Mouse (Mus musculus): ENCODE measurements around the gene Odf2. TPM values are rescaled to one million over a fixed set of nuclear protein-coding genes. Genes with fewer than 3 reads are reported as not detected.

Odf2 gene
- total and polyA plus RNA-seq, 2 experiments from 2014 or later: 90.9 to 102 TPM

- TF ChIP-seq CTCF (IDR thresholded peaks at IDR 0.05): no peak
- Histone ChIP-seq H3K36me3 (ENCODE audit: insufficient read depth, low read length) (peaks cover 9% of the 10 kb centered on the region; the same call in 1 of the 2 replicates), H3K4me1 (ENCODE audit: insufficient read depth, low read length) (peaks cover 14% of the 10 kb centered on the region), H3K9ac (replicated peaks; ENCODE audit: low read length, poor library complexity, severe bottlenecking) (no peak overlapping the region), H3K27me3 (ENCODE audit: insufficient read depth, low read length) (no peaks in the 10 kb centered on the region), H3K4me3 (ENCODE audit: low read depth, low read length) (no peak overlapping the region), H3K27ac (ENCODE audit: low read depth, low read length) (no peak overlapping the region), H3K9me3 (ENCODE audit: low read length) (no peaks in the 10 kb centered on the region), H3K4me2 (ENCODE audit: low read depth, low read length, poor library complexity, severe bottlenecking) (no peak overlapping the region)
- DNase-seq (ENCODE audit: low spot score) (no peak), ATAC-seq (ENCODE audit: low FRiP score) (no peak)
- WGBS: 81% methylated on average over 5 of the region's 5 CpGs
Measured at GRCm38 (mm10) chr2:29968638-29969037, 79.6 kb downstream of the Odf2 start.

GRCm38 (mm10) chr2:29971838-29972635 lies 83.0 kb downstream of the Odf2 start:
- Histone ChIP-seq H3K9me3 (ENCODE audit: low read length) (no peaks in the 10 kb centered on the region), H3K9ac (replicated peaks; ENCODE audit: low read length, poor library complexity, severe bottlenecking) (no peak overlapping the region), H3K27ac (ENCODE audit: low read depth, low read length) (no peak overlapping the region), H3K36me3 (ENCODE audit: insufficient read depth, low read length) (peaks cover 25% of the 10 kb centered on the region), H3K27me3 (ENCODE audit: insufficient read depth, low read length) (no peaks in the 10 kb centered on the region), H3K4me3 (ENCODE audit: low read depth, low read length) (no peak overlapping the region), H3K4me2 (ENCODE audit: low read depth, low read length, poor library complexity, severe bottlenecking) (no peak overlapping the region), H3K4me1 (ENCODE audit: insufficient read depth, low read length) (peaks cover 9% of the 10 kb centered on the region)
- ATAC-seq (ENCODE audit: low FRiP score) (no peak), DNase-seq (ENCODE audit: low spot score) (peak; percentile 54)
- TF ChIP-seq CTCF (IDR thresholded peaks at IDR 0.05): no peak
- 71% methylated on average over 9 of the region's 9 CpGs for WGBS

DNA sequence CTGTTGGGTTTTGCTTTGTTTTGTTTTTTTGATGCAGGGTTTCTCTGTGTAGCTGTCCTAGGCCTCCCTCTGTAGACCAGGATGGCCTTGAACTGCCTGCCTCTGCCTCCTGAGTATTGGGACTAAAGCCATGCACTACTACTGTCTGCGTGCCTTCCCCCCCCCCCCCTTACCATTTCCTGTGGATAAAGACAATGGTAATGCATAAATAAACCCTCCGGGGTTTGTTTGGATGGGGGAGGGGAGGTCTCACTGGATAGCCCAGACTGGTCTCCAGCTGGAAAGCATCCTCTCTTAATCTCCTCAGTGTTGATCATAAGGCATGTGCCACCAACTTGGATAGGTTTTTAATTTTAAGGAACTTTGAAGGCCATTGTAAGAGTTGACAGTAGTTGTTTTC lies 84.5 kb downstream of the Odf2 start:
- Histone ChIP-seq H3K27ac (ENCODE audit: low read depth, low read length) (no peak overlapping the region), H3K36me3 (ENCODE audit: insufficient read depth, low read length) (peaks cover 25% of the 10 kb centered on the region), H3K4me1 (ENCODE audit: insufficient read depth, low read length) (no peaks in the 10 kb centered on the region), H3K9me3 (ENCODE audit: low read length) (no peaks in the 10 kb centered on the region), H3K27me3 (ENCODE audit: insufficient read depth, low read length) (no peaks in the 10 kb centered on the region), H3K4me3 (ENCODE audit: low read depth, low read length) (no peak overlapping the region), H3K9ac (replicated peaks; ENCODE audit: low read length, poor library complexity, severe bottlenecking) (no peak overlapping the region), H3K4me2 (ENCODE audit: low read depth, low read length, poor library complexity, severe bottlenecking) (no peak overlapping the region)
- WGBS: 0% methylated on average over 2 of the region's 2 CpGs
- ATAC-seq (ENCODE audit: low FRiP score): no peak
- TF ChIP-seq CTCF (IDR thresholded peaks at IDR 0.05): no peak
- DNase-seq (ENCODE audit: low spot score): no peak

DNA sequence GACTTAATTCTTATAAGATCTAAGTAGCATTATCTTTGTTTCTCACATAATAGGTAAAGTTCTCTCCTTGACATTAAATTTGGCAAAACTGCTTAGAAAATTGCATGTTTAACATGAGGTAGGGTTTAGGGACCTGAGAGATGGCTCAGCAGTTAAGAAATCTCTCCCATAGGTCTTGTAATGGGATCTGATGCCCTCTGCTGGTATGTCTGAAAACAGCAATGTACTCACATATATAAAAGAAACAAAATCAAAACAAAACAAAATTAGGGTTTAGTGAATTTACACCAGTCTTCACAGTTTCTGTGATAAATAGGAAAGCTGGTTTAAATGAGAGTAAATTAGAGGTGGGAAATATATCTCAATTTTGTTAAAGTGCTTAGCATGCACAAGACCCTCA lies 88.3 kb downstream of the Odf2 start:
- Histone ChIP-seq H3K4me2 (ENCODE audit: low read depth, low read length, poor library complexity, severe bottlenecking) (no peak overlapping the region), H3K36me3 (ENCODE audit: insufficient read depth, low read length) (peaks cover 41% of the 10 kb centered on the region), H3K9me3 (ENCODE audit: low read length) (no peaks in the 10 kb centered on the region), H3K27ac (ENCODE audit: low read depth, low read length) (no peak overlapping the region), H3K4me3 (ENCODE audit: low read depth, low read length) (no peak overlapping the region), H3K27me3 (ENCODE audit: insufficient read depth, low read length) (no peaks in the 10 kb centered on the region), H3K4me1 (ENCODE audit: insufficient read depth, low read length) (no peaks in the 10 kb centered on the region), H3K9ac (replicated peaks; ENCODE audit: low read length, poor library complexity, severe bottlenecking) (no peak overlapping the region)
- peak; percentile 80 for TF ChIP-seq CTCF (IDR thresholded peaks at IDR 0.05)
- peak; percentile 58 for DNase-seq (ENCODE audit: low spot score)
- no peak for ATAC-seq (ENCODE audit: low FRiP score)

GRCm38 (mm10) chr2:29980661-29981060 lies 91.6 kb downstream of the Odf2 start:
- WGBS: 100% methylated on average over 1 of the region's 1 CpGs

More at GRCm38 (mm10) chr2:29980661-29981060, 91.6 kb downstream of the Odf2 start:
- H3K4me3 ChIP-seq (ENCODE audit: low read depth, low read length): no peak overlapping the region
- H3K4me2 ChIP-seq (ENCODE audit: low read depth, low read length, poor library complexity, severe bottlenecking): no peak overlapping the region
- no peak overlapping the region for H3K27ac ChIP-seq (ENCODE audit: low read depth, low read length)
- TF ChIP-seq CTCF (IDR thresholded peaks at IDR 0.05): no peak
- no peaks in the 10 kb centered on the region for H3K9me3 ChIP-seq (ENCODE audit: low read length)
- no peak overlapping the region for H3K9ac ChIP-seq (replicated peaks; ENCODE audit: low read length, poor library complexity, severe bottlenecking)
- ATAC-seq (ENCODE audit: low FRiP score) (no peak), DNase-seq (ENCODE audit: low spot score) (no peak)
- no peaks in the 10 kb centered on the region for H3K4me1 ChIP-seq (ENCODE audit: insufficient read depth, low read length)
- H3K27me3 ChIP-seq (ENCODE audit: insufficient read depth, low read length): no peaks in the 10 kb centered on the region
- H3K36me3 ChIP-seq (ENCODE audit: insufficient read depth, low read length): peaks cover 67% of the 10 kb centered on the region

Small RNA genes lying within 50 kb of the gene (microRNA-seq; reads per million reads assigned to microRNA genes)
- gene Mir219a-2 (ENCODE audit: borderline number of aligned reads) (not detected), gene Mir219b (ENCODE audit: borderline number of aligned reads) (not detected)

Other genes starting within 250 kb of the Odf2 start
- gene Gm13420, start 137.5 kb upstream of the Odf2 start, total RNA-seq (2014; rRNA removed): 0.60 and 1.7 TPM in 2 replicates
- 0.21 and 0.65 TPM in 2 replicates for gene Gm13420, start 137.5 kb upstream of the Odf2 start, polyA plus RNA-seq (2015; fragmentation: Nextera tagmentation; extraction: Ambion mirVana)
- gene Gm13547, start 129.9 kb upstream of the Odf2 start, total RNA-seq (2014; rRNA removed): not detected in 2 replicates
- gene Gm13547, start 129.9 kb upstream of the Odf2 start, polyA plus RNA-seq (2015; fragmentation: Nextera tagmentation; extraction: Ambion mirVana): not detected in 2 replicates
- gene Coq4, start 101.7 kb upstream of the Odf2 start, total RNA-seq (2014; rRNA removed): 37.4 and 44.8 TPM in 2 replicates
- gene Coq4, start 101.7 kb upstream of the Odf2 start, polyA plus RNA-seq (2015; fragmentation: Nextera tagmentation; extraction: Ambion mirVana): 32.1 and 37.5 TPM in 2 replicates
- 36.7 and 50.7 TPM in 2 replicates for gene Trub2, start 100.7 kb upstream of the Odf2 start, total RNA-seq (2014; rRNA removed)
- 25.7 and 32.0 TPM in 2 replicates for gene Trub2, start 100.7 kb upstream of the Odf2 start, polyA plus RNA-seq (2015; fragmentation: Nextera tagmentation; extraction: Ambion mirVana)
- gene Slc27a4, start 86.6 kb upstream of the Odf2 start, total RNA-seq (2014; rRNA removed): 111 and 128 TPM in 2 replicates
- gene Slc27a4, start 86.6 kb upstream of the Odf2 start, polyA plus RNA-seq (2015; fragmentation: Nextera tagmentation; extraction: Ambion mirVana): 48.5 and 50.2 TPM in 2 replicates
- 66.9 and 73.5 TPM in 2 replicates for gene Urm1, start 69.1 kb upstream of the Odf2 start, total RNA-seq (2014; rRNA removed)
- gene Urm1, start 69.1 kb upstream of the Odf2 start, polyA plus RNA-seq (2015; fragmentation: Nextera tagmentation; extraction: Ambion mirVana): 30.7 and 32.6 TPM in 2 replicates
- gene Cercam, start 20.1 kb upstream of the Odf2 start, total RNA-seq (2014; rRNA removed): 21.4 and 28.0 TPM in 2 replicates
- gene Cercam, start 20.1 kb upstream of the Odf2 start, polyA plus RNA-seq (2015; fragmentation: Nextera tagmentation; extraction: Ambion mirVana): 22.8 and 26.0 TPM in 2 replicates
- gene Gle1, start 46.2 kb downstream of the Odf2 start, total RNA-seq (2014; rRNA removed): 37.7 and 45.5 TPM in 2 replicates
- gene Gle1, start 46.2 kb downstream of the Odf2 start, polyA plus RNA-seq (2015; fragmentation: Nextera tagmentation; extraction: Ambion mirVana): 55.0 and 56.0 TPM in 2 replicates
- 796 and 822 TPM in 2 replicates for gene Sptan1, start 76.3 kb downstream of the Odf2 start, total RNA-seq (2014; rRNA removed)
- gene Sptan1, start 76.3 kb downstream of the Odf2 start, polyA plus RNA-seq (2015; fragmentation: Nextera tagmentation; extraction: Ambion mirVana): 193 and 200 TPM in 2 replicates
- gene Wdr34, start 159.7 kb downstream of the Odf2 start, total RNA-seq (2014; rRNA removed): 87.3 and 96.1 TPM in 2 replicates
- 76.2 and 82.7 TPM in 2 replicates for gene Wdr34, start 159.7 kb downstream of the Odf2 start, polyA plus RNA-seq (2015; fragmentation: Nextera tagmentation; extraction: Ambion mirVana)
- 190 and 269 TPM in 2 replicates for gene Set, start 168.2 kb downstream of the Odf2 start, total RNA-seq (2014; rRNA removed)
- 302 and 345 TPM in 2 replicates for gene Set, start 168.2 kb downstream of the Odf2 start, polyA plus RNA-seq (2015; fragmentation: Nextera tagmentation; extraction: Ambion mirVana)
- gene Pkn3, start 188.5 kb downstream of the Odf2 start, total RNA-seq (2014; rRNA removed): 1.7 and 2.4 TPM in 2 replicates
- gene Pkn3, start 188.5 kb downstream of the Odf2 start, polyA plus RNA-seq (2015; fragmentation: Nextera tagmentation; extraction: Ambion mirVana): 0.73 and 1.2 TPM in 2 replicates
- gene Zdhhc12, start 204.4 kb downstream of the Odf2 start, total RNA-seq (2014; rRNA removed): 17.7 and 30.7 TPM in 2 replicates
- gene Zdhhc12, start 204.4 kb downstream of the Odf2 start, polyA plus RNA-seq (2015; fragmentation: Nextera tagmentation; extraction: Ambion mirVana): 23.8 and 28.9 TPM in 2 replicates
- gene Zer1, start 235.4 kb downstream of the Odf2 start, total RNA-seq (2014; rRNA removed): 88.2 and 93.2 TPM in 2 replicates
- gene Zer1, start 235.4 kb downstream of the Odf2 start, polyA plus RNA-seq (2015; fragmentation: Nextera tagmentation; extraction: Ambion mirVana): 12.3 and 14.7 TPM in 2 replicates
- gene Tbc1d13, start 244.5 kb downstream of the Odf2 start, total RNA-seq (2014; rRNA removed): 141 and 168 TPM in 2 replicates
- gene Tbc1d13, start 244.5 kb downstream of the Odf2 start, polyA plus RNA-seq (2015; fragmentation: Nextera tagmentation; extraction: Ambion mirVana): 8.1 and 10.6 TPM in 2 replicates

All from midbrain, postnatal 0 days (tissue).